Mouse (Mus musculus) myocyte (in vitro differentiated cells): ENCODE data around the gene Nme6. TPM values are rescaled to one million over a fixed set of nuclear protein-coding genes. Genes with fewer than 3 reads are reported as not detected.

Experiments
- H3K27me3 ChIP-seq: one replicate; pipeline ENCODE4 v1.6.1; 2011; ENCODE audit not compliant: control insufficient read depth, insufficient read depth, insufficient read length
- H3K36me3 ChIP-seq: one replicate; pipeline ENCODE4 v1.6.1; 2011; ENCODE audit not compliant: control insufficient read depth, insufficient read depth
- H3K4me2 ChIP-seq: one replicate; pipeline ENCODE4 v1.6.1; 2011; ENCODE audit warnings: low read depth, control low read depth
- H3K4me3 ChIP-seq: one replicate; pipeline ENCODE4 v1.5.1; 2011; ENCODE audit warnings: mild to moderate bottlenecking, control low read depth, moderate library complexity
- H3K79me2 ChIP-seq: one replicate; pipeline ENCODE4 v1.6.1; 2011; ENCODE audit not compliant: control insufficient read depth, insufficient read depth
- H3ac ChIP-seq: one replicate; pipeline ENCODE4 v1.6.1; 2011; ENCODE audit not compliant: control insufficient read depth, insufficient read length
- CEBPB ChIP-seq: IDR thresholded peaks from 2 replicates; pipeline ENCODE4 v1.6.1; 2011; ENCODE audit warnings: mild to moderate bottlenecking, moderate library complexity; ENCODE audit not compliant: poor library complexity, insufficient read depth, severe bottlenecking
- E2F4 ChIP-seq: IDR thresholded peaks from one replicate; pipeline ENCODE4 v1.6.1; 2011; ENCODE audit warnings: mild to moderate bottlenecking, control low read depth, moderate library complexity; ENCODE audit not compliant: insufficient read depth
- MAX ChIP-seq: IDR thresholded peaks from one replicate; pipeline ENCODE4 v1.6.1; 2011; ENCODE audit warnings: low read depth, mild to moderate bottlenecking, control low read depth
- MYOD1 ChIP-seq, 3 experiments: IDR thresholded peaks; one replicate each; pipeline ENCODE4 v1.6.1; 2011; ENCODE audit warnings: control low read depth in 2 of 3, low read depth in 2 of 3, mild to moderate bottlenecking in 2 of 3, moderate library complexity in 1 of 3; ENCODE audit not compliant: insufficient read length in 2 of 3, control insufficient read depth in 1 of 3
- MYOG ChIP-seq, 3 experiments: IDR thresholded peaks; one replicate each; pipeline ENCODE4 v1.6.1; 2011; ENCODE audit warnings: control low read depth in 2 of 3, low read depth in 2 of 3, mild to moderate bottlenecking in 2 of 3; ENCODE audit not compliant: insufficient read length in 2 of 3, control insufficient read depth in 1 of 3, insufficient read depth in 1 of 3
- POLR2A ChIP-seq: IDR thresholded peaks from one replicate; pipeline ENCODE4 v1.6.1; 2011; ENCODE audit warnings: low read depth, mild to moderate bottlenecking, control low read depth, moderate library complexity; ENCODE audit not compliant: insufficient read length
- POLR2AphosphoS2 ChIP-seq: IDR thresholded peaks from one replicate; pipeline ENCODE4 v1.6.1; 2011; ENCODE audit warnings: low read depth, control low read depth; ENCODE audit not compliant: insufficient read length
- REST ChIP-seq: IDR thresholded peaks from one replicate; pipeline ENCODE4 v1.6.1; 2011; ENCODE audit warnings: mild to moderate bottlenecking, control low read depth, moderate library complexity; ENCODE audit not compliant: insufficient read depth, insufficient read length
- SRF ChIP-seq: IDR thresholded peaks from one replicate; pipeline ENCODE4 v1.6.1; 2011; ENCODE audit warnings: low read depth; ENCODE audit not compliant: control insufficient read depth, insufficient read length
- TCF12 ChIP-seq: IDR thresholded peaks from one replicate; pipeline ENCODE4 v1.6.1; 2011; ENCODE audit warnings: mild to moderate bottlenecking, control low read depth; ENCODE audit not compliant: poor library complexity, insufficient read depth, severe bottlenecking
- TCF3 ChIP-seq: IDR thresholded peaks from one replicate; pipeline ENCODE4 v1.6.1; 2011; ENCODE audit warnings: low read depth, control low read depth; ENCODE audit not compliant: insufficient read length
- USF1 ChIP-seq: IDR thresholded peaks from one replicate; pipeline ENCODE4 v1.6.1; 2011; ENCODE audit warnings: low read depth, mild to moderate bottlenecking, control low read depth, moderate library complexity
- polyA plus RNA-seq: library from polyadenylated mRNA; unstranded; fragments of >200 nt; fragmentation: generic; extraction: Trizol; gene quantifications from one replicate; pipeline ENCODE4 v1.2.1, GENCODE M21; 2012; ENCODE audit warnings: missing spikeins

Nme6 gene
- polyA plus RNA-seq, 1 experiment = 32.2 TPM

GRCm38 (mm10) chr9:109806260-109806659 lies 26.3 kb upstream of the Nme6 start:
- TF ChIP-seq TCF12 = no peak
- no peak for TF ChIP-seq MYOG (IDR thresholded peaks at IDR 0.05; ENCODE audit: control insufficient read depth in 1 of 3, insufficient read depth in 1 of 3, insufficient read length in 2 of 3, low read depth in 2 of 3)
- TF ChIP-seq MAX = no peak
- no peak for TF ChIP-seq SRF
- no peak for TF ChIP-seq CEBPB
- no peak for TF ChIP-seq E2F4
- TF ChIP-seq POLR2AphosphoS2 = no peak
- TF ChIP-seq USF1 = no peak
- no peak for TF ChIP-seq TCF3
- no peak for TF ChIP-seq REST
- TF ChIP-seq MYOD1 (IDR thresholded peaks at IDR 0.05; ENCODE audit: control insufficient read depth in 1 of 3, insufficient read length in 2 of 3, low read depth in 2 of 3) = no peak
- no peak for TF ChIP-seq POLR2A
- no peak overlapping the region for H3K4me2 ChIP-seq
- H3ac ChIP-seq = no peak overlapping the region
- no peaks in the 10 kb centered on the region for H3K36me3 ChIP-seq
- no peaks in the 10 kb centered on the region for H3K27me3 ChIP-seq
- H3K4me3 ChIP-seq = no peak overlapping the region
- no peaks in the 10 kb centered on the region for H3K79me2 ChIP-seq

GRCm38 (mm10) chr9:109806695-109807293 lies 25.8 kb upstream of the Nme6 start:
- Histone ChIP-seq H3K36me3 (no peaks in the 10 kb centered on the region), H3K79me2 (no peaks in the 10 kb centered on the region), H3K27me3 (no peaks in the 10 kb centered on the region), H3K4me3 (no peak overlapping the region), H3K4me2 (no peak overlapping the region), H3ac (no peak overlapping the region)
- TF ChIP-seq POLR2AphosphoS2 (no peak), TCF3 (no peak), TCF12 (no peak), MAX (no peak), CEBPB (no peak), SRF (no peak), MYOG (IDR thresholded peaks at IDR 0.05; ENCODE audit: control insufficient read depth in 1 of 3, insufficient read depth in 1 of 3, insufficient read length in 2 of 3, low read depth in 2 of 3) (no peak), USF1 (no peak), MYOD1 (IDR thresholded peaks at IDR 0.05; ENCODE audit: control insufficient read depth in 1 of 3, insufficient read length in 2 of 3, low read depth in 2 of 3) (no peak), E2F4 (no peak), REST (no peak), POLR2A (no peak)

GRCm38 (mm10) chr9:109807898-109808297 lies 24.7 kb upstream of the Nme6 start:
- H3K4me3 ChIP-seq = no peak overlapping the region
- H3ac ChIP-seq = no peak overlapping the region
- no peaks in the 10 kb centered on the region for H3K27me3 ChIP-seq
- TF ChIP-seq POLR2AphosphoS2 (no peak), TCF12 (no peak), MYOG (IDR thresholded peaks at IDR 0.05; ENCODE audit: control insufficient read depth in 1 of 3, insufficient read depth in 1 of 3, insufficient read length in 2 of 3, low read depth in 2 of 3) (no peak), POLR2A (no peak), E2F4 (no peak), CEBPB (no peak), MYOD1 (IDR thresholded peaks at IDR 0.05; ENCODE audit: control insufficient read depth in 1 of 3, insufficient read length in 2 of 3, low read depth in 2 of 3) (no peak)
- H3K36me3 ChIP-seq = no peaks in the 10 kb centered on the region
- no peaks in the 10 kb centered on the region for H3K79me2 ChIP-seq
- no peak overlapping the region for H3K4me2 ChIP-seq

DNA sequence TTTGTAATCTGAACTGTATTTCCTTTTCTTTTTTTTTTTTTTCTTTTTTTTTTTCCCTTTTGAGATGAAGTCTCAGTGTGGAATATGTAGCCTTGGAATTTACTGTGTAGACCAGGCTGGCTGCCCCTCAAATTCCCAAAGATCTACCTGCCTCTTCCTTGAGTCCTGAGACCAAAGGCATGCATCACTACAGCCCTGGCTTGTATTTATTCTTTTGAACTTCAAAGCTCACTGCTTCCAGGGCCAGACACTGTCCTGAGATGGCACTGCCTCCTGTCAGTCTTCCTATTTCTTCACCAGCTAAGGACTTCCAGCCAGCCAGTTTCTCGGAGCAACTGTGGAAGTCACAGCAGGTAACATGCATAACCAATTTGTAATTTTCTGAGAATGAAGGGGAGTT lies 20.6 kb upstream of the Nme6 start, which contains the start of gene Spink8:
Gene Spink8 (plus strand): TSS at position 301 of the 400 bp plus-strand sequence.
- no peak within 1 kb of the TSS for H3K4me2 ChIP-seq
- no peaks in the 10 kb centered on the region for H3K27me3 ChIP-seq
- no peaks in the 10 kb centered on the region for H3K79me2 ChIP-seq
- H3K4me3 ChIP-seq = no peak within 1 kb of the TSS
- no peaks in the 10 kb centered on the region for H3K36me3 ChIP-seq
- H3ac ChIP-seq = no peak within 1 kb of the TSS
- TF ChIP-seq TCF12 (no peak), MYOG (IDR thresholded peaks at IDR 0.05; ENCODE audit: control insufficient read depth in 1 of 3, insufficient read depth in 1 of 3, insufficient read length in 2 of 3, low read depth in 2 of 3) (no peak), POLR2A (no peak), POLR2AphosphoS2 (no peak), CEBPB (no peak), REST (no peak), MYOD1 (IDR thresholded peaks at IDR 0.05; ENCODE audit: control insufficient read depth in 1 of 3, insufficient read length in 2 of 3, low read depth in 2 of 3) (no peak), SRF (no peak), TCF3 (no peak), E2F4 (no peak), USF1 (no peak), MAX (no peak)

DNA sequence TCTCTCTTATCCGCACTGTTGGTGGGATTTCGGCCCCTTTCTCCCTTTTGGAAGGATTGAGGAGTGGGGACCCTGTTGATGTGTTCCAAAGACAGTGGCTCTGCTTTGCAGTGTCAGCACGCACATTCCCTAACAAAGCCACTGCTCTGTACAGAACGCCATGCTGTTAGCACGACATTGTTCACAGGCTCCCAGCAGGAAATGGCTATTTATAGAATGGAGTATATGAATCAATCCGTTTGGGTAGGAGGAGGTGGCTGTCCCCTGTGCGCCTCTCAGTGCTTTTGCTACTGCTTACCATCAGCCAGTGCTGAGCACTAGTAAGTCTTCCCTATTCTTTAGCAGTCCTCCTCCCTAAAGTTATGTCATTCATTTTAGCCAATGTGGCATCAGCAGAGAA lies 19.1 kb upstream of the Nme6 start:
- H3K79me2 ChIP-seq = no peaks in the 10 kb centered on the region
- H3K27me3 ChIP-seq = no peaks in the 10 kb centered on the region
- H3ac ChIP-seq = no peak overlapping the region
- H3K36me3 ChIP-seq = no peaks in the 10 kb centered on the region
- peak overlapping the region; percentile 8 for H3K4me2 ChIP-seq
- TF ChIP-seq POLR2AphosphoS2 = no peak
- no peak for TF ChIP-seq MYOG (IDR thresholded peaks at IDR 0.05; ENCODE audit: control insufficient read depth in 1 of 3, insufficient read depth in 1 of 3, insufficient read length in 2 of 3, low read depth in 2 of 3)
- no peak for TF ChIP-seq TCF3
- no peak for TF ChIP-seq E2F4
- no peak for TF ChIP-seq CEBPB
- TF ChIP-seq USF1 = no peak
- TF ChIP-seq SRF = no peak
- TF ChIP-seq POLR2A = no peak
- no peak for TF ChIP-seq MAX
- no peak for TF ChIP-seq TCF12
- no peak for TF ChIP-seq REST
- no peak for TF ChIP-seq MYOD1 (IDR thresholded peaks at IDR 0.05; ENCODE audit: control insufficient read depth in 1 of 3, insufficient read length in 2 of 3, low read depth in 2 of 3)
- no peak overlapping the region for H3K4me3 ChIP-seq
